In the genomic region with DNA sequence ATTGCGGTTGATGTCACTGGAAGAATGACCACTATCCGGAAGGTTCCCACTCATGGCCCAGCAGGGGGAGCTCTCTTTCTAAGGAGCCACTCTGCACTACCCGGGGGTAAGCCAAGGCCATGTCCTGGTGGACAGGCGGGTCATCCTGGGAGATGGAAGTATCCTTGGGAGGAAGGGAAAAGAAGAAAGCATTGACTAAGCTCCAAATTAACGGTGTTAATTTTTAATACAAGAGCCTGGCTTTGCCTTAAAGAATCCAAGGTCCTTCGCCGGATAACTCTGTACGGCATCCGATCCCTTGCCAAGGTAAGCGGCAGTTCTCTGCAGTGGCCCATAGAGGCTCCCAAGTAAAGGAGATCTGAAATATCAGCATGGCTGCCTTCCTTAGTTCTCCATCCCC, we compare ENCODE assay signal across 8 mouse cellular contexts. TPM values are rescaled to one million over a fixed set of nuclear protein-coding genes. Genes with fewer than 3 reads are reported as not detected.
DNase-seq lines count a peak whose midpoint lies in the region; ATAC-seq and TF ChIP-seq lines count a peak whose summit lies in the region.

No protein-coding gene starts in this region.

- H3K27ac ChIP-seq in thymus, adult 2 months (ENCODE audit: control insufficient read depth, insufficient read depth, low read length), result no peak overlapping the region
- no peak overlapping the region for H3K27ac ChIP-seq in kidney, adult 2 months (ENCODE audit: insufficient read depth, low read depth, low read length)
- H3K27ac ChIP-seq in limb, embryonic 10.5 days, result no peak overlapping the region
- H3K27ac ChIP-seq in midbrain, postnatal 0 days (ENCODE audit: low read depth, low read length), result no peak overlapping the region

- DNase-seq in thymus, adult 2 months, result peak; percentile 25
- no peak for DNase-seq in thymus, postnatal 0 days (ENCODE audit: low spot score)
- DNase-seq in embryo, embryonic 9.5 days (ENCODE audit: extremely low spot score), result peak; percentile 69
- DNase-seq in kidney, adult 2 months, result peak; percentile 90
- DNase-seq in limb, embryonic 10.5 days (ENCODE audit: low spot score), result peak; percentile 69
- peak; percentile 81 for DNase-seq in midbrain, postnatal 0 days (ENCODE audit: low spot score)
- DNase-seq in splenic B cell, adult 2 months (ENCODE audit: low read depth, low spot score), result peak; percentile 56

- peak; percentile 66 for ATAC-seq in granulocyte monocyte progenitor cell, adult 5-6 weeks (replicated peaks; ENCODE audit: poor library complexity, severe bottlenecking)
- peak; percentile 63; the same call in 1 of the 2 replicates for ATAC-seq in midbrain, postnatal 0 days (ENCODE audit: low FRiP score)

- peak overlapping the region; percentile 39; the same call in 1 of the 2 replicates for H3K4me2 ChIP-seq in midbrain, postnatal 0 days (ENCODE audit: low read depth, low read length, poor library complexity, severe bottlenecking)

- H3K27me3 ChIP-seq in thymus, adult 2 months (ENCODE audit: control insufficient read depth, insufficient read depth, low read length), result no peaks in the 10 kb centered on the region
- H3K27me3 ChIP-seq in kidney, adult 2 months (replicated peaks; ENCODE audit: control insufficient read depth, insufficient read depth, low read length), result no peaks in the 10 kb centered on the region
- no peaks in the 10 kb centered on the region for H3K27me3 ChIP-seq in limb, embryonic 10.5 days (ENCODE audit: low read depth, poor library complexity, severe bottlenecking)
- no peaks in the 10 kb centered on the region for H3K27me3 ChIP-seq in midbrain, postnatal 0 days (ENCODE audit: insufficient read depth, low read length)
- no peaks in the 10 kb centered on the region for H3K27me3 ChIP-seq in splenic B cell, adult 2 months (ENCODE audit: control insufficient read depth, insufficient read depth, low read length, poor library complexity, severe bottlenecking)

- no peak overlapping the region for H3K4me3 ChIP-seq in thymus, adult 2 months (ENCODE audit: control insufficient read depth, insufficient read depth, low read length)
- H3K4me3 ChIP-seq in kidney, adult 2 months (ENCODE audit: insufficient read depth, low read depth, low read length), result no peak overlapping the region
- peak overlapping the region; percentile 21; the same call in 1 of the 2 replicates for H3K4me3 ChIP-seq in limb, embryonic 10.5 days
- H3K4me3 ChIP-seq in midbrain, postnatal 0 days (ENCODE audit: low read depth, low read length), result peak overlapping the region; percentile 24

- no peaks in the 10 kb centered on the region for H3K36me3 ChIP-seq in thymus, adult 2 months (ENCODE audit: control insufficient read depth, insufficient read depth, low read length)
- no peaks in the 10 kb centered on the region for H3K36me3 ChIP-seq in kidney, adult 2 months (ENCODE audit: control insufficient read depth, insufficient read depth, low read length)
- H3K36me3 ChIP-seq in limb, embryonic 10.5 days, result no peaks in the 10 kb centered on the region
- no peaks in the 10 kb centered on the region for H3K36me3 ChIP-seq in midbrain, postnatal 0 days (ENCODE audit: insufficient read depth, low read length)
- no peaks in the 10 kb centered on the region for H3K36me3 ChIP-seq in splenic B cell, adult 2 months (ENCODE audit: control insufficient read depth, insufficient read depth, low read length, poor library complexity, severe bottlenecking)

- H3K9ac ChIP-seq in midbrain, postnatal 0 days (replicated peaks; ENCODE audit: low read length, poor library complexity, severe bottlenecking), result no peak overlapping the region

- no peak for TF ChIP-seq POLR2A in thymus, adult 2 months (IDR thresholded peaks at IDR 0.05; ENCODE audit: control insufficient read depth, extremely low read depth, insufficient read depth, low read length, poor library complexity)
- no peak for TF ChIP-seq POLR2A in kidney, adult 2 months (IDR thresholded peaks at IDR 0.05; ENCODE audit: low read depth, low read length)

- 65% methylated on average over 10 of the region's 10 CpGs for WGBS in thymus, adult 2 months
- 17% methylated on average over 10 of the region's 10 CpGs for whole genome bisulfite sequencing in kidney, adult 2 months
- 37% methylated on average over 10 of the region's 10 CpGs for WGBS in limb, embryonic 10.5 days
- 23% methylated on average over 10 of the region's 10 CpGs for WGBS in midbrain, postnatal 0 days

- H3K4me1 ChIP-seq in thymus, adult 2 months (replicated peaks; ENCODE audit: control insufficient read depth, insufficient read depth, low read length), result peaks cover 3% of the 10 kb centered on the region; the same call in 1 of the 2 replicates
- no peaks in the 10 kb centered on the region; the same call in 1 of the 2 replicates for H3K4me1 ChIP-seq in kidney, adult 2 months (ENCODE audit: control insufficient read depth, insufficient read depth, low read length)
- H3K4me1 ChIP-seq in limb, embryonic 10.5 days, result no peaks in the 10 kb centered on the region
- no peaks in the 10 kb centered on the region for H3K4me1 ChIP-seq in midbrain, postnatal 0 days (ENCODE audit: insufficient read depth, low read length)

- H3K9me3 ChIP-seq in limb, embryonic 10.5 days (replicated peaks), result no peaks in the 10 kb centered on the region
- H3K9me3 ChIP-seq in midbrain, postnatal 0 days (ENCODE audit: low read length), result no peaks in the 10 kb centered on the region

- no peak for TF ChIP-seq CTCF in thymus, adult 2 months (IDR thresholded peaks at IDR 0.05; ENCODE audit: borderline replicate concordance, control insufficient read depth, extremely low read depth, insufficient read depth, low read length, poor library complexity)
- peak; percentile 73 for TF ChIP-seq CTCF in kidney, adult 2 months (conservative IDR thresholded peaks at IDR 0.05; ENCODE audit: insufficient read depth, insufficient read length, low read depth, low read length)
- TF ChIP-seq CTCF in midbrain, postnatal 0 days (IDR thresholded peaks at IDR 0.05), result peak; percentile 73

RNA-seq across cellular contexts. Expression of a gene that starts 12.8 kb away (rescaled TPM):
- 43.8 and 54.6 TPM in 2 replicates for polyA plus RNA-seq in thymus, adult 2 months (2012; rRNA removed)
- polyA plus RNA-seq in thymus, postnatal 0 days (2015; fragmentation: Nextera tagmentation; extraction: Ambion mirVana), result 26.9 and 27.6 TPM in 2 replicates
- total RNA-seq in granulocyte monocyte progenitor cell, adult 5-6 weeks (2014; fragmentation: Nextera tagmentation), result 157 TPM in 2 replicates
- total RNA-seq in granulocyte monocyte progenitor cell, adult 5-6 weeks (2017), result 66.7 and 68.0 TPM in 2 replicates
- polyA plus RNA-seq in kidney, adult 2 months (2012; rRNA removed), result 21.9 and 22.2 TPM in 2 replicates
- 24.2 and 24.9 TPM in 2 replicates for polyA plus RNA-seq in limb, embryonic 10.5 days (2016; fragmentation: Nextera tagmentation; extraction: Ambion mirVana)
- total RNA-seq in midbrain, postnatal 0 days (2014; rRNA removed), result 47.2 and 57.1 TPM in 2 replicates
- 24.8 and 29.9 TPM in 2 replicates for polyA plus RNA-seq in midbrain, postnatal 0 days (2015; fragmentation: Nextera tagmentation; extraction: Ambion mirVana)

RNA-seq across cellular contexts. Expression of a gene that starts 49.1 kb away (rescaled TPM):
- polyA plus RNA-seq in thymus, adult 2 months (2012; rRNA removed), result 14.5 and 19.1 TPM in 2 replicates
- 5.9 and 6.9 TPM in 2 replicates for polyA plus RNA-seq in thymus, postnatal 0 days (2015; fragmentation: Nextera tagmentation; extraction: Ambion mirVana)
- 8.0 and 9.8 TPM in 2 replicates for total RNA-seq in granulocyte monocyte progenitor cell, adult 5-6 weeks (2014; fragmentation: Nextera tagmentation)
- total RNA-seq in granulocyte monocyte progenitor cell, adult 5-6 weeks (2017), result 5.6 and 7.0 TPM in 2 replicates
- 27.6 and 28.3 TPM in 2 replicates for polyA plus RNA-seq in kidney, adult 2 months (2012; rRNA removed)
- 9.3 TPM in 2 replicates for polyA plus RNA-seq in limb, embryonic 10.5 days (2016; fragmentation: Nextera tagmentation; extraction: Ambion mirVana)
- total RNA-seq in midbrain, postnatal 0 days (2014; rRNA removed), result 4.2 and 4.9 TPM in 2 replicates
- 3.7 and 4.0 TPM in 2 replicates for polyA plus RNA-seq in midbrain, postnatal 0 days (2015; fragmentation: Nextera tagmentation; extraction: Ambion mirVana)

RNA-seq across cellular contexts. Expression of a gene that starts 55.8 kb away (rescaled TPM):
- 62.5 and 71.8 TPM in 2 replicates for polyA plus RNA-seq in thymus, adult 2 months (2012; rRNA removed)
- 243 and 265 TPM in 2 replicates for polyA plus RNA-seq in thymus, postnatal 0 days (2015; fragmentation: Nextera tagmentation; extraction: Ambion mirVana)
- 89.9 and 96.4 TPM in 2 replicates for total RNA-seq in granulocyte monocyte progenitor cell, adult 5-6 weeks (2014; fragmentation: Nextera tagmentation)
- 36.1 and 66.2 TPM in 2 replicates for total RNA-seq in granulocyte monocyte progenitor cell, adult 5-6 weeks (2017)
- 2.3 and 5.1 TPM in 2 replicates for polyA plus RNA-seq in kidney, adult 2 months (2012; rRNA removed)
- 2.7 and 3.5 TPM in 2 replicates for polyA plus RNA-seq in limb, embryonic 10.5 days (2016; fragmentation: Nextera tagmentation; extraction: Ambion mirVana)
- total RNA-seq in midbrain, postnatal 0 days (2014; rRNA removed), result 77.4 and 84.6 TPM in 2 replicates
- polyA plus RNA-seq in midbrain, postnatal 0 days (2015; fragmentation: Nextera tagmentation; extraction: Ambion mirVana), result 89.3 and 91.0 TPM in 2 replicates

Comparison
In these comparisons a context has a peak if more than half of its experiments do, and no peak if none do; other contexts are left out.
1. H3K4me3 ChIP-seq: peak in limb, embryonic 10.5 days (single experiment) and midbrain, postnatal 0 days (single experiment); none in thymus, adult 2 months (single experiment) and kidney, adult 2 months (single experiment).
2. RNA of a gene that starts 55.8 kb away (polyA plus RNA-seq): 243 to 265 TPM in thymus, postnatal 0 days, 89.3 to 91.0 TPM in midbrain, postnatal 0 days and 62.5 to 71.8 TPM in thymus, adult 2 months; 2.3 to 5.1 TPM in kidney, adult 2 months and 2.7 to 3.5 TPM in limb, embryonic 10.5 days; every median in the first group is over 10 times any median in the second.